Mouse (Mus musculus) bone marrow, adult 2 months (tissue): Measurements from ENCODE around the gene Gpsm3.

Experiments
- CTCF ChIP-seq: fragments of 200-500 bp; IDR thresholded peaks from 2 replicates; pipeline ENCODE4 v1.5.1; 2011; ENCODE audit warnings: low read length, control low read depth; ENCODE audit not compliant: control insufficient read depth, insufficient read depth
- POLR2A ChIP-seq: fragments of 200-500 bp; IDR thresholded peaks from 2 replicates; pipeline ENCODE4 v1.6.1; 2011; ENCODE audit warnings: low read depth, mild to moderate bottlenecking, control low read depth, low read length, borderline replicate concordance; ENCODE audit not compliant: control insufficient read depth

GRCm38 (mm10) chr17:34613830-34614229 lies 24.2 kb downstream of the Gpsm3 start:
- no peak for TF ChIP-seq CTCF
- TF ChIP-seq POLR2A: no peak
